Mouse (Mus musculus): ENCODE data around the gene Espn.

Gene Espn

GRCm38 (mm10) chr4:152126026-152126920 is 25.9 kb downstream of the Espn start:
- no peak for DNase-seq (ENCODE audit: low read depth, low spot score)

- no peak for DNase-seq (ENCODE audit: low read depth, low spot score)
These were observed 26.8 kb downstream of the Espn start for GRCm38 (mm10) chr4:152125161-152126025.

- DNase-seq (ENCODE audit: low read depth, low spot score): no peak
These were observed 27.7 kb downstream of the Espn start for GRCm38 (mm10) chr4:152124361-152124961.

GRCm38 (mm10) chr4:152121183-152121505 is 31.0 kb downstream of the Espn start:
- DNase-seq (ENCODE audit: low read depth, low spot score): no peak

GRCm38 (mm10) chr4:152120311-152121182 is 31.6 kb downstream of the Espn start:
- DNase-seq (ENCODE audit: low read depth, low spot score): no peak

GRCm38 (mm10) chr4:152119396-152120292 is 32.5 kb downstream of the Espn start:
- DNase-seq (ENCODE audit: low read depth, low spot score): no peak

- no peak for DNase-seq (ENCODE audit: low read depth, low spot score)
These were observed 34.6 kb downstream of the Espn start for GRCm38 (mm10) chr4:152117538-152117937.

GRCm38 (mm10) chr4:152115921-152116612 is 36.1 kb downstream of the Espn start, which contains the start of gene Tnfrsf25:
TSS of gene Tnfrsf25 (plus strand) at chr4:152115934.
- DNase-seq (ENCODE audit: low read depth, low spot score): no peak

- no peak for DNase-seq (ENCODE audit: low read depth, low spot score)
These were observed 38.1 kb downstream of the Espn start for GRCm38 (mm10) chr4:152114080-152114479.

- DNase-seq (ENCODE audit: low read depth, low spot score): no peak
These were observed 39.8 kb downstream of the Espn start for GRCm38 (mm10) chr4:152112329-152112728.

GRCm38 (mm10) chr4:152110689-152111088 is 41.5 kb downstream of the Espn start:
- no peak for DNase-seq (ENCODE audit: low read depth, low spot score)

- no peak for DNase-seq (ENCODE audit: low read depth, low spot score)
These were observed 42.7 kb downstream of the Espn start for GRCm38 (mm10) chr4:152109509-152109908.

GRCm38 (mm10) chr4:152108673-152109072 is 43.5 kb downstream of the Espn start:
- DNase-seq (ENCODE audit: low read depth, low spot score): no peak

- peak; percentile 60 for DNase-seq (ENCODE audit: low read depth, low spot score)
These were observed 44.1 kb downstream of the Espn start for GRCm38 (mm10) chr4:152107971-152108509.

GRCm38 (mm10) chr4:152107493-152107892 is 44.7 kb downstream of the Espn start:
- DNase-seq (ENCODE audit: low read depth, low spot score): no peak

GRCm38 (mm10) chr4:152106746-152107145 is 45.4 kb downstream of the Espn start:
- DNase-seq (ENCODE audit: low read depth, low spot score): no peak

GRCm38 (mm10) chr4:152103025-152103424 is 49.1 kb downstream of the Espn start:
- DNase-seq (ENCODE audit: low read depth, low spot score): no peak

GRCm38 (mm10) chr4:152101921-152102320 is 50.2 kb downstream of the Espn start:
- no peak for DNase-seq (ENCODE audit: low read depth, low spot score)

GRCm38 (mm10) chr4:152101081-152101653 is 51.0 kb downstream of the Espn start:
- no peak for DNase-seq (ENCODE audit: low read depth, low spot score)

Data from brain, embryonic 18.5 days (tissue).